Mouse (Mus musculus) heart, embryonic 13.5 days (tissue): ENCODE results near the gene Glud1. TPM values are rescaled to one million over a fixed set of nuclear protein-coding genes. Genes with fewer than 3 reads are reported as not detected.

Source experiments
- ATAC-seq: fragments of 200-750 bp; cut with Nextera tagmentation; 2 replicates; pipeline ENCODE4 v1.8.0; 2017; ENCODE audit warnings: moderate TSS enrichment; ENCODE audit not compliant: insufficient number of reproducible peaks, low FRiP score, low TSS enrichment; ENCODE audit errors: extremely low read depth
- H3K27ac ChIP-seq: fragments of 300-500 bp; sonication (generic); replicated peaks from 2 replicates; pipeline ENCODE4 v1.5.1; 2015; ENCODE audit warnings: moderate library complexity, mild to moderate bottlenecking, inconsistent platforms
- H3K27me3 ChIP-seq: fragments of 300-500 bp; sonication (generic); replicated peaks from 2 replicates; pipeline ENCODE4 v1.6.1; 2015; ENCODE audit warnings: mild to moderate bottlenecking, inconsistent platforms
- H3K36me3 ChIP-seq: fragments of 300-500 bp; sonication (generic); 2 replicates; pipeline ENCODE4 v1.6.1; 2015; ENCODE audit warnings: mild to moderate bottlenecking, inconsistent platforms
- H3K4me1 ChIP-seq: fragments of 300-500 bp; sonication (generic); 2 replicates; pipeline ENCODE4 v1.6.1; 2015; ENCODE audit warnings: inconsistent platforms
- H3K4me2 ChIP-seq: fragments of 300-500 bp; sonication (generic); 2 replicates; pipeline ENCODE4 v1.6.1; 2015; ENCODE audit warnings: inconsistent platforms, mild to moderate bottlenecking, moderate library complexity
- H3K4me3 ChIP-seq: fragments of 300-500 bp; sonication (generic); 2 replicates; pipeline ENCODE4 v1.5.1; 2015; ENCODE audit warnings: moderate library complexity, mild to moderate bottlenecking, inconsistent platforms
- H3K9ac ChIP-seq: fragments of 300-500 bp; sonication (generic); 2 replicates; pipeline ENCODE4 v1.6.1; 2015; ENCODE audit warnings: inconsistent platforms, mild to moderate bottlenecking, moderate library complexity
- H3K9me3 ChIP-seq: fragments of 300-500 bp; sonication (generic); 2 replicates; pipeline ENCODE4 v1.6.1; 2016; ENCODE audit warnings: inconsistent platforms
- WGBS: fragments of 180-500 bp; shearing (Covaris S2); methylation state at CpG from one replicate; pipeline ENCODE4 v1.1.7; 2015; ENCODE audit warnings: mixed read lengths; 5-methylcytosine and 5-hydroxymethylcytosine counted together
- polyA plus RNA-seq: library from polyadenylated mRNA; unstranded; fragments of >200 nt; fragmentation: Nextera tagmentation; extraction: Ambion mirVana; gene quantifications from 2 replicates; pipeline ENCODE4 v1.2.1, GENCODE M21; 2015

Glud1 gene
- polyA plus RNA-seq, 1 experiment from 2014 or later, result 56.0 TPM

DNA sequence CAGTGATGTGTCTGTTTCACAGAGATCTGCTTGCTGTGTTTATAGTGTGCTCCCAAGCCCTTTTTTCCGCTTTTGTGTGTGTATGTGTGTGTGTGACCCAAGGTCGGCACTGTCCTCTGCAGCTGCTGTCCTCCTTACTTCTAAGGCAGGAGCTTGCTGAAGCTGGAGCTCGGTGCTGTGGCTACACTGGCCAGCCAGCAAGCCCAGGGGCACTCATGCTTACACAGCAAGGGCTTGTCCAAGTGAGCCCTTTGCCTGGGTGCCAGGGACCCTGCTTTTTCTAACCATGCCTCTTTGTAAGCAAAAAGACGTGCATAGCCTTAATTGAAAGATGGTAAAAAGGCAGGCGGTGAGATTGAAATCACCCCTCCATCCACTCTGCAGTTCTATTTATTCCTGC lies 21.9 kb downstream of the Glud1 start:
- Histone ChIP-seq H3K36me3 (peaks cover 94% of the 10 kb centered on the region), H3K4me3 (no peak overlapping the region), H3K27me3 (no peaks in the 10 kb centered on the region), H3K4me1 (no peaks in the 10 kb centered on the region), H3K9me3 (no peaks in the 10 kb centered on the region), H3K9ac (no peak overlapping the region), H3K4me2 (no peak overlapping the region), H3K27ac (no peak overlapping the region)
- WGBS, result 84% methylated on average over 5 of the region's 5 CpGs
- no peak for ATAC-seq

DNA sequence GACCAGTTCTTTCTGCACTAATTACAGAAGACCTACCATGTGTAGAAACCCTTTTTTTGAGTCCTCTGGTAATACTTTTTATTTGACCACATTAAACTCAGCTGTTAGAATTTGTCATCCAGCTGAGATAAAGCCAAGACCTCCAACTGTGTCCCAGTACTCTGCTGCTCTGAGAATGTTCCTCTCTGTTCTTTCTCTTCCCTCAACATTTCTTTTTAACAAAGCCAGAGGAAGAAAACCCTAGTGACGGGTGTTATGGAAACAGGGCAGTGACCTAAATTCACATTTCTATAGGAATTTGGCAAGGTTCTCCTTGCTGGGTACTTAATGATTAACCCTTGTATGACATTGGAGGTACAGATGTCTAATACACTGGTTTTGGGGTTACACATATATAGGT lies 28.9 kb downstream of the Glud1 start:
- 71% methylated on average over 1 of the region's 1 CpGs for WGBS
- H3K4me1 ChIP-seq, result no peaks in the 10 kb centered on the region
- H3K9me3 ChIP-seq, result no peaks in the 10 kb centered on the region
- no peak overlapping the region for H3K4me3 ChIP-seq
- no peak for ATAC-seq
- no peak overlapping the region for H3K4me2 ChIP-seq
- H3K27ac ChIP-seq, result no peak overlapping the region
- H3K27me3 ChIP-seq, result no peaks in the 10 kb centered on the region
- H3K36me3 ChIP-seq, result peaks cover 95% of the 10 kb centered on the region
- H3K9ac ChIP-seq, result no peak overlapping the region

DNA sequence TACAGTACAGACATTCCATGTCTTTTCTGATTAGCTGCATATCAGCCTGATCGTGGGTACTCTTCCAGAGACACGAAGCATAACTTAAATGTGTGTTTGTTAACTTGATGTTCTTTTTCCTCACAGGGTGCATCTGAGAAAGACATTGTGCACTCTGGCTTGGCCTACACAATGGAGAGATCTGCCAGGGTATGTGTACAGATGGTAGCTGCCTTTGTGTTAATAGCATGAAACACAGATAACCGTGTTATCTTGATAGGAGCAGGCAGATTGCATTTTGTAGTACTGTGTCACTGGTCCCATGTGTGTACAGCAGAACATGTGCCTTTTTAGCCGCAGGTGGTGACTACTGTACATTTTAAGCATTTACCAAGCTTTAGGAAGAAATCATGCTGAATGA lies 31.5 kb downstream of the Glud1 start:
- no peak for ATAC-seq
- H3K4me1 ChIP-seq, result no peaks in the 10 kb centered on the region
- 82% methylated on average over 4 of the region's 4 CpGs for WGBS
- no peaks in the 10 kb centered on the region for H3K9me3 ChIP-seq
- H3K27me3 ChIP-seq, result no peaks in the 10 kb centered on the region
- no peak overlapping the region for H3K27ac ChIP-seq
- H3K9ac ChIP-seq, result no peak overlapping the region
- H3K4me2 ChIP-seq, result no peak overlapping the region
- no peak overlapping the region for H3K4me3 ChIP-seq
- H3K36me3 ChIP-seq, result peaks cover 72% of the 10 kb centered on the region

DNA sequence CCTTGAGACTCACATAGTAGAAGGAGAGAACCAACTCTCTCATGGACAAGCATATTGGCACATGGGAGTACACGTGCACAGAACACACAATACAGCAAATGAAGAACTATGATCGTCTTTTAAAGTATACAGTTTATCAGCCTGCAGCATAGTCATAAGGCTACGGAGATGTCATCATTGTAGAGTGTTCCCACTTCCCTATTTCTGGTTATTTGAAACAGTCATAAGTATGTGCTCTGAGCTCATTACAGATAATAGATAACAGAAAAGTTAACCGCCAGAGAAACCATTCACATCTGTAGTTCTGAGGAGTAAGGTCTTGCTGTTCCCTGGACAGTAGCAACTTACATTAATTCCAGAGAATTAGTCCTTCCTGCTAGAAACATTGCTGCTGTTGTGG lies 32.6 kb downstream of the Glud1 start:
- no peak for ATAC-seq
- no peaks in the 10 kb centered on the region for H3K4me1 ChIP-seq
- H3K27me3 ChIP-seq, result no peaks in the 10 kb centered on the region
- peaks cover 61% of the 10 kb centered on the region for H3K36me3 ChIP-seq
- no peak overlapping the region for H3K27ac ChIP-seq
- H3K4me2 ChIP-seq, result no peak overlapping the region
- no peaks in the 10 kb centered on the region for H3K9me3 ChIP-seq
- WGBS, result 77% methylated on average over 4 of the region's 4 CpGs
- no peak overlapping the region for H3K9ac ChIP-seq
- no peak overlapping the region for H3K4me3 ChIP-seq

DNA sequence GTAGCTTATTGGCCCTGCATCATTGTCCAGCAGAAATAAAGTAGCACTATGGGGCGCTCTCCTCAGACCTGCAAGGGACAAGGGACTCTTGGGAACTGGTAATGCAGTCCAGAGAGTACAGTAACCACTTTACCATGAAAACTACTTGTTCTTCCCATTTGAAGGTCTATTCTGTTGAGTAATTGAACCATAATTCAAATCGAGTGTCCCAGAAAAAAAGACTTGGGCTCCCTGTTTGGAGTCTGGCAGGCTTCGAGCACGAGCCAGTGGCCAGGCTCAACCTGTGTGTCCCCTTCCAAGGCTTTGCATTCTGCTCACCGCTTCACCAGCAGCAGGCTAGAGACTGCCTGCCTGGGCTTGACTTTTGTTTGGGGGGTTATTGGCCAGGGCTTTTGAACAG lies 33.8 kb downstream of the Glud1 start:
- Histone ChIP-seq H3K36me3 (peaks cover 49% of the 10 kb centered on the region), H3K9me3 (no peaks in the 10 kb centered on the region), H3K4me3 (no peak overlapping the region), H3K27me3 (no peaks in the 10 kb centered on the region), H3K27ac (no peak overlapping the region), H3K4me2 (no peak overlapping the region), H3K9ac (no peak overlapping the region), H3K4me1 (no peaks in the 10 kb centered on the region)
- ATAC-seq, result no peak
- WGBS, result 85% methylated on average over 5 of the region's 5 CpGs

DNA sequence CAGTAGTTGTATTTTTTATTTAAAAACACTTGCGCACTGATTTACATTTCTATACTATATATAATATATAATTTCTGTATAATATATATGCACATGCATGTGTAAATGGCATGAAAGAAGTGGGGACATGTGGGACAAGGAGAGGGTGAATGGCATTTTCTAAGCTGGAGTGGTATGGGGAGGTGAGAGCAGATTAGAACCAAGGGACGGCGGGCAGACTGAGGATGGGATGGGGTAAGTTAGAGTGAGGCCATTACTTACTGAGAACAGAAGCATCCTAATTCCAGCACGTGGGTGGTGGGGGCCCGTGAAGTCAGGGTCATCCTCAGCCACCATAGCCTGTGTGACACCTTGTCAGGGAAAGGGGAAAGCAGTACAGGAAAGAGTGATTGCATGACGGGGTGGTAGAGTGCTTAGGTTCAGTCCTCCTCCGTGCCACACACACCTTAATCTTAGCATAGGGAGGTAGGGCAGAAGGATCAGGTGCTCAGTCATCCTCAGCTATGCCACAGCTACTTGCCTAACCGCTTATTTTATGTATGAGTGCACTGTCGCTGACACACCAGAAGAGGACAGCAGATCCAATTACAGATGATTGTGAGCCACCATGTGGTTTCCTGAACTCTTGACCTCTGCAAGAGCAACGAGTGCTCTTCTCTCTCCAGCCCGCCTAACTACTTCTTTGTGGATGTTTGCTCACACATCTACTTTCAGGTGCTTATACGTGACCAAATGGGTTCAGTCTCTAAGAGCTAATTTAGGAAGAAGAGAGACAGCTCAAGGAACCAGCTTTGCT lies 35.4 kb downstream of the Glud1 start:
- peaks cover 35% of the 10 kb centered on the region for H3K36me3 ChIP-seq
- 55% methylated on average over 12 of the region's 12 CpGs for WGBS
- no peaks in the 10 kb centered on the region for H3K9me3 ChIP-seq
- no peak overlapping the region for H3K27ac ChIP-seq
- no peak overlapping the region for H3K4me3 ChIP-seq
- H3K27me3 ChIP-seq, result no peaks in the 10 kb centered on the region
- no peak overlapping the region for H3K4me2 ChIP-seq
- H3K9ac ChIP-seq, result no peak overlapping the region
- H3K4me1 ChIP-seq, result no peaks in the 10 kb centered on the region
- ATAC-seq, result no peak

DNA sequence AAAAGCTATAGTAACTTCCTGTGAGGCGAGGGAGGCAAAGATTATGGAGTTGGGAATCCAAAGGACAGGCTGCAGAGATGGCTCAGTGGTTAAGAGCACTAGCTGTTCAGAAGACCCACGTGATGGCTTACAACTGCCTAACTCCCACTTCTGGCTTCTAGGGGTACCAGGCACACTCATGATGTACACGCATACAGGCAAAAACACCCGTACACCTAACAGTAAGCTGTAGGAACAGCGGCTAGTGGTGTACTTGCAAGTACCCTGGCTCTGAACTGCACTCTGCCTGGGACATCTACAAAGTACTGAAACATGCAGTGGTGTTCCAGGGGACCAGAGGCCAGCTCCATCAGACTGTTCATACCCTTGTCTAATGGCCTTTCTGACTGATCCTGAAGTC lies 36.6 kb downstream of the Glud1 start:
- 91% methylated on average over 5 of the region's 5 CpGs for WGBS
- H3K27me3 ChIP-seq, result no peaks in the 10 kb centered on the region
- ATAC-seq, result no peak

DNA sequence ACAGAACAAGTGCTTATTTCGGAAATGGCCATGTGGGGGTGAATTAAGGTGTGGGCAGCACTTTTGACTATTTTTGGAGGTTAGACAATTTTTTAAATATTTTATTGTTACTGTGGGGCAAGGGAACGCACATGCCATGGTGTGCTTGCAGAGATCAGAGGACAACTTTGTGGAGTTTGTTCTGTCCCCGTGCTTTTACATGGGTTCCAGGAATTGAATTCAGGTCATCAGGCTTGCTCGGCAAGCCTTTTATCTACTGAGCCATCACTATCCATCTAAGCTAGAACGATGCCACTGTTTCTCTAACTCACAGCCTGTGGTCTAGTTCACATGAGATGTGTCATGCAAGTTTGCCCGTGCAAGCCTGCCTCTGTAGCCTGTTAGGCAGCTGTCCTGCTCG lies 37.8 kb downstream of the Glud1 start:
- no peaks in the 10 kb centered on the region for H3K27me3 ChIP-seq
- H3K9ac ChIP-seq, result no peak overlapping the region
- H3K4me2 ChIP-seq, result no peak overlapping the region
- H3K4me3 ChIP-seq, result no peak overlapping the region
- H3K9me3 ChIP-seq, result no peaks in the 10 kb centered on the region
- H3K27ac ChIP-seq, result no peak overlapping the region
- 71% methylated on average over 7 of the region's 7 CpGs for whole genome bisulfite sequencing
- H3K4me1 ChIP-seq, result no peaks in the 10 kb centered on the region
- no peak for ATAC-seq
- H3K36me3 ChIP-seq, result peaks cover 12% of the 10 kb centered on the region

More for the DNA sequence above, 36.6 kb downstream of the Glud1 start:
- Histone ChIP-seq H3K27ac (no peak overlapping the region), H3K4me3 (no peak overlapping the region), H3K9me3 (no peaks in the 10 kb centered on the region), H3K36me3 (peaks cover 24% of the 10 kb centered on the region), H3K9ac (no peak overlapping the region), H3K4me2 (no peak overlapping the region), H3K4me1 (no peaks in the 10 kb centered on the region)

DNA sequence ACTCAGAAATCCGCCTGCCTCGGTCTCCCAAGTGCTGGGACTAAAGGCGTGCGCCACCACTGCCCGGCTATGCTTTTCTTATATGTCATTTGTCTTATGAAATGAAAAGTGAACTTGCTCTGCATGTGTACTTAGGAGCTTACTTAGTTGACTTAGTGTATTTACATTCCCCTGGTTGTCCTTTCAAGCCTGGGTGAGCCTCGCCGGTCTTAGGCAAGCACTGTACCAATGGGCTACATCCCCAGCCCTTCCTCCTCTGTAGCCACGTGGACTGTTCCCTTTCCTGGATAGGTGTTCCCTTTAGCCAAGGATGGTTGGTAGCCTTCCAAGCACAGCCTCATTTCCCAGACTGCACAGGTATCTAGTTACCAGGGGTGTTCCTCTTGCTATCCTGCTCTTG lies 38.5 kb downstream of the Glud1 start:
- 80% methylated on average over 8 of the region's 8 CpGs for WGBS
- no peak overlapping the region for H3K4me3 ChIP-seq
- no peak overlapping the region for H3K9ac ChIP-seq
- H3K4me1 ChIP-seq, result no peaks in the 10 kb centered on the region
- peaks cover 7% of the 10 kb centered on the region for H3K36me3 ChIP-seq
- ATAC-seq, result no peak
- H3K27me3 ChIP-seq, result no peaks in the 10 kb centered on the region
- no peak overlapping the region for H3K4me2 ChIP-seq
- no peak overlapping the region for H3K27ac ChIP-seq
- no peaks in the 10 kb centered on the region for H3K9me3 ChIP-seq

DNA sequence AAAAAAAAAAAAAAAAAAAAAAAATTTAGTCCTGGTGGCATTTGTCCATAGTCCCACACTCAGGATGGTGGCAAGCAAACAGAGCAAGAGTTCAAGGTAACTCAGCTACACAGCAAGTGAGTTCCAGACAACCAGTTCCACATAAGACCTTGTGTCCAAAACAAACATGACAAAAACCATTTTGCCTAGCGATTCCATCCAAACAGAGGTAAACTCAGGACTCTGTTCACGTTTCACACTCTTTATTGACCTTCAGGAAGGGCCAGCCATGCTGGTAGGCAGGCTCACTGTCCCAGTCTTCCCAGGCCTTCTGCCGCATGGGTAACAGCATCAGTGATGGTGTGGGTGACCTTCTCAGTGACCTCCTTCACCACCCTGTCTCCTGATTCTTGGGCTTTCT lies 41.1 kb downstream of the Glud1 start:
- Histone ChIP-seq H3K27ac (no peak overlapping the region), H3K4me2 (no peak overlapping the region), H3K4me1 (peaks cover 7% of the 10 kb centered on the region), H3K36me3 (no peaks in the 10 kb centered on the region), H3K4me3 (no peak overlapping the region), H3K27me3 (no peaks in the 10 kb centered on the region), H3K9ac (no peak overlapping the region), H3K9me3 (no peaks in the 10 kb centered on the region)
- no peak for ATAC-seq
- 72% methylated on average over 3 of the region's 3 CpGs for WGBS

DNA sequence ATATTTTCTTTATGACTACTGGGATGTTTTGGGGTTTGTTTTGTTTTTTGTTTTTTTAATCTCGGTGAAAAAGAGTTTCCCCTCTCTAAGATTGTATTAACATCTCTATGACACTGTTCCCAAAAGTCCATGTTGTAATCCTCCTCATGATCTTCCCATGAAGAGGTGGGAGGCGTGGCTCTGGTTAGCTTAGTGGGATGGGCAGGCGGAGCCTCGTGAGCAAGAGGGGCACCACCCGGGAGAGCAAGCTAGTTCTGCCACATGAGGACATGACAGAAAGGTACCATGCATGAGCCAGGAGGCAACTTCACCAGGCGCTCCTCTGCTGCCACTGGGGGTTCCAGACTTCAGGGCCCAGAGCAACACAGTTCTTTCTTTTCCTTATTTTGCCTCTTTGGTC lies 42.0 kb downstream of the Glud1 start:
- Histone ChIP-seq H3K36me3 (no peaks in the 10 kb centered on the region), H3K27me3 (no peaks in the 10 kb centered on the region), H3K4me1 (peaks cover 7% of the 10 kb centered on the region), H3K9ac (no peak overlapping the region), H3K4me3 (no peak overlapping the region), H3K4me2 (no peak overlapping the region), H3K27ac (no peak overlapping the region), H3K9me3 (no peaks in the 10 kb centered on the region)
- WGBS, result 58% methylated on average over 6 of the region's 6 CpGs
- ATAC-seq, result no peak

DNA sequence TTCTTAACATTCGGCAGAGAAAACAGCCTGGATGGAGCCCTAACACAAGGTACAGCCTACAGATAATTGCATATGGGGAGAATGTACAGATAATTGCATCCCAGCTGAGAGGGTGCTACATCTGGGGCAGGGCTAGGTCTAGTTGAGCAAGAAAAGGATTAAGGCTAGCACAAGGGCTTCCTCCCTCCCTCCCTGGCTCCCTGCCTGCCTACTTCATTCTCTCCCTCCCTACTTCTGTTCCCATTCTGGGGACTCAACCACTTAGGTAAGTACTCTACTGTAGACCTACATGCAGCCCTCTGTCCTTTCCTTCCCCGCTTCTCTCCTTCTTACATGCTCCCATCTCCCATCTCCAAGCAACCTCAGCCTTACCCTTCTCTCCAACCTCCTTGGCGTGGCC lies 42.8 kb downstream of the Glud1 start:
- ATAC-seq, result no peak
- Histone ChIP-seq H3K36me3 (no peaks in the 10 kb centered on the region), H3K9me3 (no peaks in the 10 kb centered on the region), H3K9ac (no peak overlapping the region), H3K4me1 (peaks cover 7% of the 10 kb centered on the region), H3K4me2 (no peak overlapping the region), H3K27ac (no peak overlapping the region), H3K27me3 (no peaks in the 10 kb centered on the region; the same call in 1 of the 2 replicates), H3K4me3 (no peak overlapping the region)
- WGBS, result 82% methylated on average over 3 of the region's 3 CpGs
